Mouse (Mus musculus) limb, embryonic 13.5 days (tissue): ENCODE measurements around the gene Paqr8. TPM values are rescaled to one million over a fixed set of nuclear protein-coding genes. Genes with fewer than 3 reads are reported as not detected.
A peak's percentile ranks its signal among the peaks of the same experiment; 100 is the strongest.
"Not testable (repeated sequence)": the region's sequence is repeated elsewhere in the genome, so short reads cannot be mapped to it uniquely, and the experiment has no call there.

ENCODE experiments used
- ATAC-seq: fragments of 200-750 bp; cut with Nextera tagmentation; 2 replicates; pipeline ENCODE4 v1.8.0; 2017; ENCODE audit warnings: low read depth, moderate number of reproducible peaks, moderate TSS enrichment; ENCODE audit not compliant: low FRiP score
- H3K27ac ChIP-seq: fragments of 300-500 bp; sonication (generic); 2 replicates; pipeline ENCODE4 v1.5.1; 2015; ENCODE audit warnings: inconsistent platforms, mild to moderate bottlenecking, moderate library complexity
- H3K27me3 ChIP-seq: fragments of 300-500 bp; sonication (generic); 2 replicates; pipeline ENCODE4 v1.6.1; 2015; ENCODE audit warnings: mild to moderate bottlenecking, inconsistent platforms
- H3K36me3 ChIP-seq: fragments of 300-500 bp; sonication (generic); 2 replicates; pipeline ENCODE4 v1.6.1; 2015; ENCODE audit warnings: inconsistent platforms, mild to moderate bottlenecking, moderate library complexity
- H3K4me1 ChIP-seq: fragments of 300-500 bp; sonication (generic); 2 replicates; pipeline ENCODE4 v1.6.1; 2015; ENCODE audit warnings: inconsistent platforms
- H3K4me2 ChIP-seq: fragments of 300-500 bp; sonication (generic); replicated peaks from 2 replicates; pipeline ENCODE4 v1.6.1; 2015; ENCODE audit warnings: inconsistent platforms, mild to moderate bottlenecking, moderate library complexity
- H3K4me3 ChIP-seq: fragments of 300-500 bp; sonication (generic); 2 replicates; pipeline ENCODE4 v1.5.1; 2015; ENCODE audit warnings: moderate library complexity, mild to moderate bottlenecking, inconsistent platforms
- H3K9ac ChIP-seq: fragments of 300-500 bp; sonication (generic); 2 replicates; pipeline ENCODE4 v1.6.1; 2015; ENCODE audit warnings: mild to moderate bottlenecking, inconsistent platforms
- H3K9me3 ChIP-seq: fragments of 300-500 bp; sonication (generic); 2 replicates; pipeline ENCODE4 v1.6.1; 2016; ENCODE audit warnings: inconsistent platforms
- WGBS: fragments of 180-500 bp; shearing (Covaris S2); methylation state at CpG from one replicate; pipeline ENCODE4 v1.1.7; 2015; 5-methylcytosine and 5-hydroxymethylcytosine counted together
- polyA plus RNA-seq: library from polyadenylated mRNA; unstranded; fragments of >200 nt; fragmentation: Nextera tagmentation; extraction: Ambion mirVana; gene quantifications from 2 replicates; pipeline ENCODE4 v1.2.1, GENCODE M21; 2015

The Paqr8 gene
- polyA plus RNA-seq, 1 experiment from 2014 or later: 7.8 TPM

DNA sequence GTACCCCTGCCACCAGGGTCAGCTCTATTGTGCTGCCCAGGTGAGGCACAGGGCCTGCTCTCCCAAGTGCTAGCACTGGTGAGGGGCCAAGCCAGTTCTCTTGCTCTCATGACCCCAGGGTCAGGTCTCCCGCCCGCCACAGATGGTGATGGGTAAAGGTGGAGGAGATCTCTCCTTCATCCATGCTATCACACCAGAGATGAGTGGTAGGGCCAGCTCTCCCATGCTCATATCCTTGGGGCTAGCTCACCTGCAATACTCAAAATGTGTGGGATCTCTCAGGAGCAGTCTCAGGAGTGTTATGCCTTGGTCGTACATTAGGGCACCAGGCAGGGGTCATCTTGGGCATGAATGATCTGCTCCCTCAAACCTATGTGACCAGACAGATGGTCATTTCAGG is 24.4 kb downstream of the Paqr8 start:
- no peak overlapping the region for H3K27ac ChIP-seq
- 81% methylated on average over 3 of the region's 3 CpGs for WGBS
- H3K4me3 ChIP-seq: no peak overlapping the region
- H3K9ac ChIP-seq: no peak overlapping the region
- no peaks in the 10 kb centered on the region for H3K9me3 ChIP-seq
- no peaks in the 10 kb centered on the region for H3K36me3 ChIP-seq
- H3K4me1 ChIP-seq: no peaks in the 10 kb centered on the region
- H3K27me3 ChIP-seq: no peaks in the 10 kb centered on the region
- H3K4me2 ChIP-seq: no peak overlapping the region
- no peak for ATAC-seq

DNA sequence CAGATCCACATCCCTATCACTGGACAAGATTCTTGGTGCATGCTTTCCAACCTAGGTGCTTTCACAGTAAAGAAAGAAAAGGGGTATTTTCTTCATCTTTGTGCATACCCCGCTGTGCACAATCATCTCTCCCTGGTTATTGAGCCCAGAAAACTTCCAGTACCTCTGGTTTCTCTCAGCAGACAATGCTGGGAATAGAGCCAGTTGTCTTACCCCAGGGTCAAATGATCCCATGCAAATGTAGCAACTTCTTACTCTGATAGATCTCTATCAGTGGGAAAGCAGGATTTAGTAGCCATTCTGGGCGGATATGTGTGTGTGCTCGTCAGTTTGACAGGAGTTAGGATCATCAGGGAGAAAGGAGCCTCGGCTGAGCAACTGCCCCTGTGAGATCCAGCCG is 25.2 kb downstream of the Paqr8 start:
- Histone ChIP-seq H3K4me2 (no peak overlapping the region), H3K27me3 (no peaks in the 10 kb centered on the region), H3K9ac (no peak overlapping the region), H3K4me1 (no peaks in the 10 kb centered on the region), H3K9me3 (no peaks in the 10 kb centered on the region), H3K27ac (no peak overlapping the region), H3K36me3 (no peaks in the 10 kb centered on the region), H3K4me3 (no peak overlapping the region)
- ATAC-seq: no peak
- 82% methylated on average over 5 of the region's 5 CpGs for WGBS

DNA sequence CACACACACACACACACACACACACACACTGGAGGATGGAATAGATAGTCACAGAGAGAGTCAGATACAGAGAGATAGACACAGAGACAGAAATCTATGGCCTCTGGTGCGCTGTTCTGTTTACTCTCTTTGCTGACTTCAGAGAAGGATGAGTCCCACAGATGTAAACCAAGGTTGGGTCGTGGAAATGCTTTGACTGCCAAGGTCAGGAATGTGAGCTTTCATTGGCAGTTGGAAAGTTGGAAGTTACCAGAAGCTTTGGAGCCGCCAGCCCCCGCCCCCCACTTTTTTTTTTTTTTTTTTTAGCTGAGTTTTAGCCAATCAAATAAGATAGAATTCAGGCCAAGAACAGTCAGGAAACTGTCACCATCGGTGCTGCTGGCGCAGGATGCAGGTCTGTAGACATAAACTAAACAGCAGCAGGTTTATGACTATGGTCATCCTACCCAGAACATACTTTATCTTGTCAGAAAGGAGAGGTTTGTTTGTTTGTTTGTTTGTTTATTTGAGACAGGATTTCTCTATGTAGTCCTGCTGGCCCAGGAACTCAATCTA is 27.2 kb downstream of the Paqr8 start:
- no peaks in the 10 kb centered on the region for H3K9me3 ChIP-seq
- no peak overlapping the region for H3K9ac ChIP-seq
- H3K4me2 ChIP-seq: no peak overlapping the region
- no peaks in the 10 kb centered on the region for H3K27me3 ChIP-seq
- no peak overlapping the region for H3K4me3 ChIP-seq
- no peak for ATAC-seq
- no peaks in the 10 kb centered on the region for H3K36me3 ChIP-seq
- 73% methylated on average over 6 of the region's 6 CpGs for WGBS
- peaks cover 6% of the 10 kb centered on the region; the same call in 1 of the 2 replicates for H3K4me1 ChIP-seq
- H3K27ac ChIP-seq: no peak overlapping the region

DNA sequence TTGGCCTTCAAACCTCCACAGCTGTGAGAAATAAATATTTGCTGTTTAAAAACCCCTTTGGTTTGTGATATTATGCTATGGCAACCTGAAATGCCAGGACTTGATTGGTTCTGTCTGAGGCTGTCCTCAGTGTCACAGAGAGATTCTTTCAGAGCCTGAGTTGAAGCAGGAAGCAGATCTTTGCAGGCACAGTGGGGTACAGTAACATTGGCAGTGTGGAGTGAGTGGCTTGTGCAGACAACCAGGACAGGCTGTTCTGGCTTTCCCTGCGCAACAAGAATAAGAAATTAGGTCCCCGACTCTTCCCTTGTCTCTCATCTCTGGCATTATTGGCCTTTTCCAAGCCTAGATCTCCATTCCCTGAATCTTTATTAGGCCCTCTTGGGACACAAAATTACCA is 29.3 kb downstream of the Paqr8 start:
- no peak for ATAC-seq
- WGBS: 88% methylated on average over 2 of the region's 2 CpGs

DNA sequence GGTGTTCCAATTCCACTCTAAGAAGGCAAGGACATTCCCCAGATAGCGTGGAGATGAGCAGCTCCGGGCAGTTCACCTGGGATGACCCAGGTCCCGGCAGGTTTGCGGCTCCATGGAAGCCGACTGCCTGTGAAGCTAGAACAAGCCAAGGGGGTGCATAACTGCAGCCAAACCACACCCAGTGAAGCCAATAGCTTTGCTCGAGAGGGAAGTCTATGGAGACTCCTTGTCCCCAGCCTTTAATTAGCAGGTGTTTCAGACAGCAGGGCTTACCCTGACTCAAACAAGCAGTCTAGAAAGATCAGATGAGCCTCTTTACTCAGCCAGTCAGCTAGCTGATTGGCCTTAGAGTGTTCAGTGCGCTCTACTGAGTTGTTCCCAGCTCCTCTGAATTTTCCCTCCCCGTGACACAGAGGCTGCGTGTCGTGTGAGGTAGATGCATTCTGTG is 30.7 kb downstream of the Paqr8 start:
- H3K36me3 ChIP-seq: no peaks in the 10 kb centered on the region
- ATAC-seq: no peak
- 80% methylated on average over 10 of the region's 10 CpGs for WGBS
- H3K4me2 ChIP-seq: no peak overlapping the region
- H3K9me3 ChIP-seq: no peaks in the 10 kb centered on the region
- no peak overlapping the region for H3K27ac ChIP-seq
- no peak overlapping the region for H3K4me3 ChIP-seq
- peaks cover 21% of the 10 kb centered on the region for H3K4me1 ChIP-seq
- no peak overlapping the region for H3K9ac ChIP-seq
- no peaks in the 10 kb centered on the region for H3K27me3 ChIP-seq

More for the DNA sequence above, 29.3 kb downstream of the Paqr8 start:
- H3K36me3 ChIP-seq: no peaks in the 10 kb centered on the region
- H3K4me3 ChIP-seq: no peak overlapping the region
- no peak overlapping the region for H3K9ac ChIP-seq
- H3K27me3 ChIP-seq: no peaks in the 10 kb centered on the region
- no peak overlapping the region for H3K4me2 ChIP-seq
- no peak overlapping the region for H3K27ac ChIP-seq
- H3K4me1 ChIP-seq: peaks cover 21% of the 10 kb centered on the region
- no peaks in the 10 kb centered on the region for H3K9me3 ChIP-seq

DNA sequence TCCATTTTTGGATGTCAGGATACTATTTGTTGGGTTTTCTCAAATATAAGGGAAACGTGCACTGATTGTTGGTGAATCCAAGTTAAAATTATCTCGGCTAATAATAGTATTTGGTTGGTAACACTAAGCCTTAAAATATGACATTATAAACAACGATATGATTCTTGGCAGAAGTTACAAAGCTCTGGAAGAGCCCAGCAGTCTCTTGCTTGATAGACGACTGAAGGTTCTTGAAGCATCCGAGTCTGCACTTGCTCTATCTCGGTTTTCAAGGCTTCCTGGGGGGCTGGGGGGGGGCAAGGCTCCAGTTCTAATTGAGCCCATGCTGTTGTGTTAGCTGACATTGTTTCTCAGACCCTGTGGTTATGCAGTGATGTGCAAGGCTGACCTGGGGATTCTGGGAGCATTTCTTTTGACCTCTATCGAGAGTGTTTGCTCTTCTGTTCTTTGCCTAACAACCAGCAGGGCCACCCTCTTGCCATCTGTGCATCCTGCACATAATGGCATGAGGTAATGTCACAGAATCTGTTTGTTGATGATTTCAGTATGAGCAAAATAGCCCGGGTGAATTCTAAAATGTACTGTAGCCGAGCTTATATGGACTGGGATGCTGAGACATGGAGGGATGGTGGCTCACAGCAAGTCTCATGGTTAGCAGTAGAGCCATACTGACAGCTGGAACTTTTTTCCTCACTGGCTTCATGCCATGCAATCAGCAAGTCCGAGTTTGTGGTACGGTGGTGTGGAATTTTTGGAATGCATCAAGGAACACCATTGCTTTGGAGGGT is 32.4 kb downstream of the Paqr8 start:
- Histone ChIP-seq H3K27me3 (no peaks in the 10 kb centered on the region), H3K27ac (no peak overlapping the region), H3K9ac (no peak overlapping the region), H3K4me3 (no peak overlapping the region), H3K4me1 (peaks cover 21% of the 10 kb centered on the region), H3K4me2 (0 out of 2 replicates have a peak overlapping the region, but pooled peaks have one; percentile 21), H3K36me3 (no peaks in the 10 kb centered on the region), H3K9me3 (no peaks in the 10 kb centered on the region; the same call in 1 of the 2 replicates)
- peak; percentile 57; the same call in 1 of the 2 replicates for ATAC-seq
- WGBS: 52% methylated on average over 11 of the region's 11 CpGs

DNA sequence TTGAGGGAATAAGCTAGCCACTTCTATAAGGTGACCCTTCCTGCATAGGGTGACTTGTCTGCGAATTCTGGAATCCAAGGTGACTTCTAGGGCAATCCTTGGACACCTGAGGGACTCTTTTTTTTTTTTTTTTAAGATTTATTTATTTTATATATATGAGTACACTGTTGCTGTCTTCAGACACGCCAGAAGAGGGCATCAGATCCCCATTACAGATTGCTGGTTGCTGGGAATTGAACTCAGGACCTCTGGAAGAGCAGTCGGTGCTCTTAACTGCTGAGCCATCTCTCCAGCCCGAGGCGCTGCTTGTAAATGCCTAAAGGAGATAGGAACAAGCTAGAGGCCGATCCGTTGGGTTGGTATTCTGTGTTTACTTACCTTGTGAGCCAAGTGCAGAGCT is 34.9 kb downstream of the Paqr8 start:
- H3K9ac ChIP-seq, H3K9me3 ChIP-seq, ATAC-seq, H3K36me3 ChIP-seq, H3K4me3 ChIP-seq, H3K27ac ChIP-seq, H3K27me3 ChIP-seq, H3K4me2 ChIP-seq: not testable (repeated sequence)
- peaks cover 21% of the 10 kb centered on the region for H3K4me1 ChIP-seq
- WGBS: 77% methylated on average over 7 of the region's 7 CpGs

DNA sequence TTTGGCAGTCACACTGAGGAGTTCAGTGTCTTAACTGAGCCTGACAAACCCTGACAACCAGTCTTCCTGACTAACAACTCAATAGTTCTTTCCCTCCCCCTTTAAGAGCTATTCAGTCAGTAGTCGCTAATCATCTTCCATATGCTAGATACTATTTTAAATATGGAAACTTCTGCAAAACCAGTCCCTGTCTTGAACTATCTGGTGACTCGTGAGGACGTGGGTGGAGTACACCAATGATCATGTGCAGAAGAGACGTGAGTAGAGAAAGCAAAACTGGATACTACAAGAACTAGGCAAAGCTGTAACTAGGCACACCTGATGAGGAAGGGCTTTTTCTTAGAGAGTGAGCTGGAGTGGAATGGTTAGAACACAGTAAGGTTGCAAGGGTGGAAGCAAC is 35.5 kb downstream of the Paqr8 start:
- H3K27me3 ChIP-seq: no peaks in the 10 kb centered on the region
- peaks cover 20% of the 10 kb centered on the region for H3K4me1 ChIP-seq
- no peak for ATAC-seq
- H3K36me3 ChIP-seq: no peaks in the 10 kb centered on the region
- H3K9ac ChIP-seq: no peak overlapping the region
- H3K27ac ChIP-seq: no peak overlapping the region
- H3K9me3 ChIP-seq: no peaks in the 10 kb centered on the region; the same call in 1 of the 2 replicates
- 94% methylated on average over 4 of the region's 4 CpGs for WGBS
- no peak overlapping the region for H3K4me3 ChIP-seq
- no peak overlapping the region for H3K4me2 ChIP-seq

DNA sequence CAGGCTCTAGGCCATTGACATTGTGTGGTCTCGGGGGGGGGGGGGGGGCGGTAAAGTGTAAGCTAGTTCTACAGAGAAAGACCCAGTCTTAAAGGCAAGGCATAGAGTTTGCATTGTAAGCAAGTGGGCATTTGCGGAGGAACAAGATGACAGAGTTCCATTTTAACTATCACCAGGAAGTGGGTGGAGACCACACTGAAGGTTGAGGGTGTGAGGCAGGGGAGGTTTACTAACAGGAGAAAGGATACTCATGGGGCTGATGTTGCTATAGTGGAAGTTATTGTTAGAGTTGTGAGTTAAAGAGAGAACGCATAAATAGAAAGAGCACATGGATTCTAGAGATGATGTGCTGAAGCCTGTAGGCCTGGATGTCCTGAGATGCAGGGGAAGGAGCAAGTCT is 36.0 kb downstream of the Paqr8 start:
- Histone ChIP-seq H3K27ac (no peak overlapping the region), H3K9me3 (no peaks in the 10 kb centered on the region; the same call in 1 of the 2 replicates), H3K36me3 (no peaks in the 10 kb centered on the region), H3K27me3 (no peaks in the 10 kb centered on the region), H3K4me1 (peaks cover 16% of the 10 kb centered on the region), H3K9ac (no peak overlapping the region), H3K4me3 (no peak overlapping the region), H3K4me2 (no peak overlapping the region)
- no peak for ATAC-seq
- 71% methylated on average over 4 of the region's 4 CpGs for WGBS

DNA sequence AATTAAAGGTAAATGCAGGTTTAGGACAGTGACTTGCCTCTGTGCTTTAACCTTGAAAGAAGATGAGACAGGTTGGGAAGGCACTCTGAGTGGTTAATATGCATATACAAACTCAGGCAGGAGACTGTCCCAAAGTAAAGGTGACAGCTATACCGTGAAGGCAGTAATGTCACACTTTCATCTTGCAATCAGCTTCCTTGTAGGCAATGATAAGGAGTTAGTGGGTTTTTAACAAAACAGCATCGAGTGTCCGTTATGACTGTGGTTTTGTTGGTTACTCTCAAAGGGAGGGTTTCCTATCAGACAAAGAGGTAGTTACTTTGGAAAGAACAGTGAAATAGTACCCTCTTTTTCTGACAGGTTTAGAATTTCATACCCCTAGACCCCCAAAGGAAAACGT is 38.1 kb downstream of the Paqr8 start:
- H3K4me1 ChIP-seq: peaks cover 6% of the 10 kb centered on the region
- H3K4me3 ChIP-seq: no peak overlapping the region
- H3K36me3 ChIP-seq: 0 out of 2 replicates have a peak, but pooled peaks cover 3% of the 10 kb centered on the region
- no peaks in the 10 kb centered on the region; the same call in 1 of the 2 replicates for H3K9me3 ChIP-seq
- H3K27ac ChIP-seq: no peak overlapping the region
- H3K4me2 ChIP-seq: no peak overlapping the region
- no peak for ATAC-seq
- no peaks in the 10 kb centered on the region for H3K27me3 ChIP-seq
- WGBS: 53% methylated on average over 4 of the region's 4 CpGs
- H3K9ac ChIP-seq: no peak overlapping the region

DNA sequence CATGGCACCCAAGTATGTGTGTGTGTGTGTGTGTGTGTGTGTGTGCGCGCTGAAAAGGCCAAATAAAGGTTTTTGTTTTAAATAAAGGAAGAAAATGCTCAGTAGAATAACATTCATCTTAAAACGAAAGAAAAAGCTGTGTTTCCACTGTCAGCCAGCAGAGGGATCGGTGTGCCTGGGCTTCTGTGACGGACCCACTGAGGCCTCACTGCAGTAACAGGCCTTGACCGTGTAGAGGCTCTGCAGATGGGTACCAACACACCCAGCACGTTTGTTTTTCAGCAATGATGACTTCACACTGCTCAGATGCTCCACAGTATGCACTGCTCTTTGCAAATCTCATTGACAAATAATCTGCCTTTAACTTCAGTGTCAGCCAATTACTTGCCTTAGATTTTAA is 43.1 kb downstream of the Paqr8 start:
- ATAC-seq: peak; percentile 91
- Histone ChIP-seq H3K4me3 (no peak overlapping the region), H3K4me1 (no peaks in the 10 kb centered on the region), H3K4me2 (no peak overlapping the region), H3K9ac (no peak overlapping the region), H3K27me3 (no peaks in the 10 kb centered on the region), H3K9me3 (no peaks in the 10 kb centered on the region), H3K36me3 (peaks cover 22% of the 10 kb centered on the region), H3K27ac (no peak overlapping the region)
- WGBS: 25% methylated on average over 7 of the region's 7 CpGs

DNA sequence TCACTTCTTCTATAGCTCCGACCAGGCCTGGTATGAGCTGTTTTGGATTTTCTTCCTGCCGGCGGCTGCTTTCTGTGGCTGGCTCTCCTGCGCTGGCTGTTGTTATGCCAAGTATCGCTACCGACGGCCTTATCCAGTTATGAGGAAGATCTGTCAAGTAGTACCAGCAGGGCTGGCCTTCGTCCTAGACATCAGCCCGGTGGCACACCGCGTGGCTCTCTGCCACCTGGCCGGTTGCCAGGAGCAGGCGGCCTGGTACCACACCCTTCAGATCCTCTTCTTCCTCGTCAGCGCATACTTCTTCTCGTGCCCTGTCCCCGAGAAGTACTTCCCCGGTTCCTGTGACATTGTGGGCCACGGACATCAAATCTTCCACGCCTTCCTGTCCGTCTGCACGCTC is 44.7 kb downstream of the Paqr8 start:
- WGBS: 90% methylated on average over 22 of the region's 22 CpGs
- ATAC-seq: no peak
- no peak overlapping the region for H3K9ac ChIP-seq

More for the DNA sequence above, 44.7 kb downstream of the Paqr8 start:
- no peak overlapping the region for H3K4me3 ChIP-seq
- H3K9me3 ChIP-seq: no peaks in the 10 kb centered on the region
- H3K4me2 ChIP-seq: no peak overlapping the region
- H3K4me1 ChIP-seq: no peaks in the 10 kb centered on the region
- H3K27me3 ChIP-seq: no peaks in the 10 kb centered on the region
- peaks cover 22% of the 10 kb centered on the region for H3K36me3 ChIP-seq
- no peak overlapping the region for H3K27ac ChIP-seq
